Mouse (Mus musculus) gastrocnemius, adult 18-20 months (tissue): ENCODE results near the gene Ttc13. TPM values are rescaled to one million over a fixed set of nuclear protein-coding genes. Genes with fewer than 3 reads are reported as not detected.

ENCODE experiments used
- DNase-seq: peaks from one replicate; pipeline ENCODE4 v3.0.0; 2021; ENCODE audit warnings: low spot score
- long read RNA-seq, 2 experiments: library from polyadenylated mRNA; stranded (forward); transcript quantifications; one replicate each; pipeline ENCODE4 v2.0.0; 2021
- total RNA-seq, 2 experiments: library from RNA; stranded (reverse); gene quantifications; 2 replicates each; pipeline ENCODE4 v1.2.3; 2021

Ttc13 gene
- 10 to 100 TPM; 17.1 to 20.6 TPM for total RNA-seq
- long read RNA-seq, experiment 1, transcript Ttc13-203 (21 exons, 3,148 nt) = major isoform, 5 of 36 reads
- long read RNA-seq, experiment 1, transcript Ttc13-210 (23 exons, 3,301 nt) = major isoform, 5 of 36 reads
- long read RNA-seq, experiment 1, partial matches to known transcripts = 3 of 36 reads
- long read RNA-seq, experiment 1, other reads (novel, unspliced or antisense) = 23 of 36 reads
- long read RNA-seq, experiment 2, transcript Ttc13-203 (21 exons, 3,148 nt) = major isoform, 7 of 33 reads
- long read RNA-seq, experiment 2, partial matches to known transcripts = 2 of 33 reads
- long read RNA-seq, experiment 2, other reads (novel, unspliced or antisense) = 22 of 33 reads

DNA sequence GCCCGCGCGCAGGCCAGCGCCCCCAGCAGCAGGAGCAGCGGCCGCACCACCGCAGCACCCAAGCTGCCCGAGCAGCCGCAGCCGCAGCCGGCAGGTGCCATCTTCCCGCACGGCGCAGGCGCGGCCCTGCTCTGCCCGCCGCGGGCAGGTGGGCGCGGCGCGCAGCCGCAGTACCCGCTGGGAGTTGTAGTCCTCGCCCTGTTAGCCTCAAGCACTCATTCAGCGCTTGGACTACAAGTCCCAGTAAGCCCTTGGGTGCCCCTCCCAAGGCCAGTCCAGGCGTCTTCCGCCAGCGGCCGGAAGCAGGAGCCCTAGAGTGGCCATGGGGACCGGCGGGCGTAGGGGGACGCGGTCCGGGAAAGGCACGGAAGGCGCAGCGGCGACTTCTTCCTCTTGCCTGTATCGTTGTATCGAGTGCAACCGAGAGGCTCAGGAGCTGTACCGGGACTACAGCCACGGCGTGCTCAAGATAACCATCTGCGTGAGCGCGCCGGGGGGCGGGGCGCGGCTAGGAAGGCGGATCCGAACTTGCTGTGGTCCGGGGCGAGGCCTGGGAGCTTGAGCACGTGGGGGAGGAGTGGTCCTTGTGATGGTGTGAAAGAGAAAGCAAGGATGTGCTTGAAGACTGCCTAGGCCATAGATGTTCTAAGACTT lies at the start of gene Ttc13, which contains the start of gene Arv1:
Gene Ttc13, minus strand, starts transcription at position 122 of the 654 bp plus-strand sequence.
Gene Arv1, plus strand, starts transcription at position 278 of the 654 bp plus-strand sequence.
- DNase-seq = peak; percentile 96

DNA sequence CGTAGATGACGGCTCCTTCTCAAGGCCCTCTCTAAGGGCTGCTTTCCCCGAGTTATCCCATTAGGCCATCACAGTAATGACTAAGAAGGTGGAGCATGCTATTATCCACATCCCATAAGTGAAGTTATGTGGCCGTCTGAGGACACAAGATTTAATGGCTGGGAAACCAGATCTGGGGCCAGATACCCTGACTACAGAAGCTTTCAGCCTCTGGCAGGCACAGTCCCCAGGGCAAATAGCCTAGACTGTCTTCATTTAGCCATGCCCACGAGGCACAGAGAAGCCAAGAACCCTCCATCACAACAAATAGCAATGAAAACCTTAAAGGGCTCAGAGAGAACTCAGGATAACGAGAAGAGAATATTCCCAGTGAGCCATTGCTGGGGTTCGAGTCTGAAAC lies 41.3 kb upstream of the Ttc13 start:
- DNase-seq = no peak

DNA sequence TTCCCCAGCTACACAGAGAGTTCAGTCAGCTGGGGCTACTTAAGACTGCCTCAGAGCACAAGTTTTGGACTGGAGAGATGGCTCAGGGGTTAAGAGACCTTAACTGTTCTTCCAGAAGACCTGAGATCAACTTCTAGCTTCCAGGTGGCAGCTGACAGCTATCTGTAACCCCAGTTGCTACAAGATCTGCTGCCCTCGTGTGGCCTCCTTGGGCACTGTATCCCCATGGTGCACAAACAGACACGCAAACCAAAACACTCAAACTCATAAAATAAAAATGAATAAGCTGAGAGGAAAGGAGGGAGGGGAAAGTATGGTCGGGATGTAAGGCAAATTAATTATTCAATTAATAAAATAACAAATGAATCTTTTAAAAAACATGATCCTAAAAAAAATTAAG lies 36.8 kb upstream of the Ttc13 start:
- no peak for DNase-seq

DNA sequence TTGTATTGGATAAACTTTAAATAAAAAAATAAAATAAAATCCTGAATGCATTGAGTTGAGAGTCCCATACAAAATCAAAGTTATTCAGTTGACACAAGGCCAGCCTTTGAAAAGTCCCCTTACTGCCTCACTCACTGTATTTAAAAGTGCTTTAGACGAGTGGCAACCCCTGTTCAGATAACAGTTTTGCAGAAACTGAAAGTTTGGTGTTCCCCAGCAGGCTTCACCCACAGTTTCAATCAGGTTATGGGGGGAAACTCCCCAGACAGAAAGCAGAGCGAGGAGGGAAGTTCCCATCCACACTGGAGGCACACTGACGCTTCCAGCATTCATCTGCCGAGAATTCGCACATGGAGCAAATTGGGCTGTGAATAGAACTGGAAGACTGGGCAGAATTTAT lies 34.8 kb upstream of the Ttc13 start:
- no peak for DNase-seq

DNA sequence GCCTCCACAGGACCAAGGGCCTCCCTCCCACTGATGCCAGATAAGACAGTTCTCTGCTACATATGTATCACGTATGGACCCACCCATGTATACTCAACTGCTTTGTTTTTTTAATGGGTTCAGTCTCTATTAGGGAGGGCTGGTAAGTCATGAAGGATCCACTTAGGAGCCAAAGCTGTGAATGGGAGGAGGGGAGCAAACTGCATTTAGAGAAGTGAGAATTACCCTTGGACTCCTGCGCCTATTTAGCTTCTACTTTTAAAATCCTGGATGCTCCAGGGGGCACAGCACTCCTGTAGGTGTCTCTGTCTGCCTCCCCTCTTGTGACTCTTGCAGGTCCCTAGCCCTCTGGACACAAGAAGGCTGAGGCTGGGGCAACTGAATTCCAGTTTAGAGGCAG lies 34.4 kb upstream of the Ttc13 start:
- DNase-seq = no peak

DNA sequence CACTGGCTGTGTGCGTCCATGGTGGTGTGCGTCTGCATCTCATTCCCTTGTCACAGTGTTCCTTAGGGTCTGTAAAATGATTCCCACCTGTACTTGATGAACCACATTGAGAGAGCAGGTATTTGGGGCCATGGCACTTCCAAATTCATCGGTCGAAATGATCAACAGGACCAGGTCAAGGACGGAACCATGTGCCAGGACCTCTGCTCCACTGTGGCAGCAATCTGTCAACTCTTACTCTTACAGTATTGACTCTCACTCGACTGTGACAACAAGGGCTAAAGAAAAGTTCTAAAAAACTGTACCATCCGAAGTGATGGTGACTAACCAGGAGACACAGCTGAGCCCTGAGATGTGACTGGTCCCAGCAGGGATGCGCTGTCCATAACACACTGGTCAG lies 33.7 kb upstream of the Ttc13 start:
- DNase-seq = no peak

DNA sequence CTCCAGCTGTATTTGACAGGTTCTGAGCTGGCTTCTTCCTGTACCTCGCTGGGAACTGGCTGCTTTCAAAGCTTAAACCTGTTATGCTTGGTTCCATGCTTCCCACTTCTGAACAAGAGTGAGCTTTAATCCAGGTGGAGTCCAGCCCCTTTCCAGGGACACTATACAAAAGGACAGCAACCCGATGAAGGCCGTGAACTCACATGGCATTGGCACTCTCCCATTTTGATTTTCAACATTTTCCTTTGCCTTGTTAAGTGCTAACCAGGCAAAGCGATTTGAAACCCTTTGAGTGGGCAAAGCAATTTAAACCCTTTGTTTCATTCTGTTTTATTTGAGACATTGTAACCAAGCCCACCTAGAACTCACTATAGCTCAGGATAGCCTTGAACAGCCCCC lies 33.0 kb upstream of the Ttc13 start:
- DNase-seq = no peak

DNA sequence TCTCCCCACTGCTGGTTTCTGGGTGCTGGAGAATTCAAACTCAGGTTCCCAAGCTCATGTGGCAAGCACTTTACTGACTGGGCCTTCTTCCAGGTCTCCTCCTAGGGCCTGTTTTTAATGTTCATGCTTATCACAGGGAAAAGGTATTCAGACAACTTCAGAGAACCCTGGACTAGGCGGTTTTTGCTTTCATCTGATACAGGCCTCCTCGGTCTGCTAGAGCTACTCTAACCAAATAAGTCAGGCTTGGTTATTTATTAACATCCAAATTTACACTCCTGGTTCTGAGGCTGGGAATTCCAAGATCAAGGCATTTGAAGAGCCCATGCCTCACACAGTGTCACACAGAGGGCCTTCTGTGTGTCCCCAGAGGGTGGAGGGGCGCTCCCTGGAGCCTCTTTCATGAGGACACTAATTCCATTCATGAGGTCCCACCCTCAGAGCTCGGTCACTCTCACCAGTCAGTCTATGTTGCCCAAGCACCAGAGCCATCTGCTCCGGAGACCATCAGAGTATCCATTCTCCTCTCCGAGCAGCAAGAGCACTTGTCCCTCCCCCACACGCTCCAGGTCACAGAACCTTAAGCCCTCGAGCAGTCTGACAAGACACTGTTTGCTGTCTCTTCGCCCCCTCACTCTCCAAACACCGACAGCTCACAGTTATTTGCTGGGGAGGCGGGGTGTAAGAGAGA lies 32.5 kb upstream of the Ttc13 start:
- no peak for DNase-seq

DNA sequence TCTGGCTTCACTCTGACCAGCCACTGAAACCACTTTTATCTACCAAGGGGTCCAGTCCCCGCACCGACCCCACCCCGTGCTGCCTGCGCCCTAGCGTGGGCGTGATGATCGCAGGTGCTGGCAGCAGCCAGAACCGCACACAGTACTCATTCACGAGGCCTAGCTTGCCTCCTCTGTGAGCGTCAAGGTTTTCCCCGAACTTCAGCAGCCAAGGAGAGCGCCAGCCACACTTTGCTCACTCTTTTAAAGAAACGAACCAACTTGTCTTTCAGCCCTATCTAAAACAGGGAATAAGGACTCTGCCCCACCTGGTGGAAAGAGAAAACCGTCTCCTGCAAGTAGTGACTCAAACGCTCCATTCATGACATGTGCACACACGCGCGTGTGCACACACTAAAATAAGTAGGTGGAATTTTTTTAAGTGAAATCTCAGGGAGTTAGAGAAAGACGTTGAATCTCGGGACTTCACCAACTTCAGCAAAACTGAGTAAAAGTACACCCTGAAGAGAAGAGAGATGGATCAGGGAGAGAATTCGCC lies 30.6 kb upstream of the Ttc13 start:
- no peak for DNase-seq

DNA sequence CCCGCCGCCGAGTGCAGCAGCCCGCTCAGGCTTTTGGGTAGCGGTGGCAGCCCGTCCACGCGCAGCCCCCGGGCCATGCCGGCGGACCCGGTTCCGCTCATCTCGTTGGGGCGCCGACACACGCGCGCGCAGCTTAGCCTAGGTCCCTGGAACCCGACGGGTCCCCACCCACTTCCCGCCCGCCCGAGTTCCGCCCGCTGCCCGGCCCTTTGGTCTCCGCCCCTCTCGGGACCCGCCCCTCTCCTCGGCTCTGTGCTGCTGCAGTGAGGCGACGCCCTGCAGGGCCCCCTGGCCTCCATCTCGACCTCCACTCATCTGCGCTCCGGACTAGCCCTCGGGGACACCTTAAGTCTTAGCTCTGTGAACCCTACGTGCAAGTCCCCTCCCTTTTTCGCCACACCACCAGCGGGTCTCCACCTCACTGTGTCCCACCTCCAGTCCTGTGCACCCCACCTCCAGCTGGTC lies 30.0 kb upstream of the Ttc13 start, which contains the start of gene Fam89a:
Gene Fam89a, minus strand, starts transcription at position 124 of the 465 bp plus-strand sequence.
- peak; percentile 25 for DNase-seq

DNA sequence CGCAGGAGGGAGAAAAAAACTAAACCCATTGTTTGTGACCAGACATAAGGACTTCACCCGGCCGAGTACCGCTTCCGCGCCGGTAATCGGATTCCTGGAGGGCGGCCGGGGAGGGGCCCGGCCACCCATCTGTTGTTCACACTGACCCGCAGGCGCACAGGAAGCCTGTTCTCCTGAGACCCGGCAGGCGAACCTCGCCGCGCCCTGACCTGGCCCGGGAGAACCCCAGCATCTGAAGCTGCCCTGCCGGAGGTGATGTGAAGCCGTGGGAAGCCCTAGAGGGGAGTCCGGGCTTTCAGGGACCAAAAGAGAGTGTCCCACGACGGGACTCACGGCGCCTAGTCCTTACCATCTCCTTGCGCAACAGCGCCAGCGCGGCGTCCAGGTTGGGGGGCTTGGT lies 29.4 kb upstream of the Ttc13 start:
- no peak for DNase-seq

DNA sequence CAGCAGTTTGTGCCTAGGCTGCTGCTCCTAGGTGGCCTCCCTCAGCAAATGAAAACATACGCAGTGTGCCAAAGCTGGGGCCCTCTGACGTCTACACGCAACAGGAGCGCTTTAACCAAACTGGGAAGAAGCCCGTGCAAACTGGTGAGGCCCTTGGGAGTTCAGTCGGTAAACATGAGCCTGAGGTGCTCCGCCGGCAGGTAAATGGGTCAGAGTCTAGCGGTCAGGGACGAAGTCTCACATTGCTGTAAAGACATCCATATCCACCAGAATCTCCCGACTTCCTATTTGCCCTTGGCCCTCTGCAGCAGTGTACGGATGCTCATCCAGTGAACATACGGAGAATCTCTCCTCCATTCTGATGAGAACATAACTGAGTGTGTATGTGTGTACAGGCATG lies 24.9 kb upstream of the Ttc13 start:
- no peak for DNase-seq

DNA sequence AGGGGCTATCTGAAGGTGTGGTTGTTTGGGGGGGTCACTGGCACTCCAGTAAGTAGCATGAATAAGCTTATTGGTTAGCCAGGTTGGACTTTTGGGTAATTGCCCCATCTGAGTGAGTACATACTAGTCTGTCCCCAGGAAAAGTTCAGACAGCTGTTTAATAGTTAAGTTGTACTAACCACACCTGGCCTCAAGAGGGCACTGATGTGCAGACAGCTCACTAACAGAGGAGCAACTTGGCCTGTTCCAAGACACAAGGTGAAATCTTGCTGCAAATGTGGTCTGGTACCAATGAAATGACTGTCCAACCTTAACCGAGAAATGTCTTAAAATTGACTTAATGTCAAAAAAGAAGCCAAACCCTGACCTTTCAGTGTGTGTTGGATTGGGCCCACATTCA lies 17.5 kb upstream of the Ttc13 start:
- DNase-seq = no peak

DNA sequence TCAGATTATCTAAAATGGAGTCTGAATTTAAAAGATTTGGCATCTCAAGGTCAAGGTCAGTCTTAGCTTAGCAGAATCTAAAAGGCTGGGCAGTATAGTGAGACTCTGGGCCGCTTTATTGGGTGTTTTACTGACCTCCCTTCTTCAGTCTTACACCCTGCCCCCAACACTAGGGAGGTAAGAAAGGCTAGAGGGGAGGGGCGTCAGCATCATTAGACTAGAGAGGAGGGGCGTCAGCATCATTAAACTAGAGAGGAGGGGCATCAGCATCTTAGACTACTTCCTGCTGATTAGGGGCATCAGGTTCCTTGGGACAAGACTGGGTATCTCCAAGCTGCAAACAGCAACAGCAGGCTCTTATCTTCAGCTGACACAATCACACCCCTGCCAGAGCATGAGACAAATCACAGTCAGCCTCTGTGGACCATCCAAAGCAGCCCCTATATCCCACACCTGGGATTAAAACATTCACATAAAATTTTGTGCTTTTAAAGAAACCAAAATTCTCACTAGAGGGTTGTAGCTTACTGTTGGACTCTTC lies 13.7 kb upstream of the Ttc13 start:
- no peak for DNase-seq

DNA sequence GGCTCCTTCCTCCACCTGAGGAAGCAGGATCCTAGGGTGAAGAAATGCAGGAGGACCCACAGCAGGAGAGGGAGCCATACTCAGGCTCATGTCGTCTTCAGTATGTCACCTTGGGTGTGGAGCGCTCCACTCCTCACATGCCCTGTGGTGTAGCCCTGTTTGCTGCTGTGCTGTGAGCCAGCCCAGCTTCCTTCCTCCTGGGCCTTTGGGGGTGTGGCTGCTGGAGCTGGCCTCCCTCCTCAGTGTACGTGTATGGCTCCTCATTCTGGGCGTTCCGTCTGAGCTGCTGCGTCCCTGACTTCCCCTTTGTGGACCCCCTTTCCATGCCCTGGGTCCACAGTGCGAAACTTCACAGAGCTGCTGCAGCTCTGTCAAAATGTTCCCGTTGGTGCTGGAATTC lies 11.0 kb upstream of the Ttc13 start:
- DNase-seq = no peak

DNA sequence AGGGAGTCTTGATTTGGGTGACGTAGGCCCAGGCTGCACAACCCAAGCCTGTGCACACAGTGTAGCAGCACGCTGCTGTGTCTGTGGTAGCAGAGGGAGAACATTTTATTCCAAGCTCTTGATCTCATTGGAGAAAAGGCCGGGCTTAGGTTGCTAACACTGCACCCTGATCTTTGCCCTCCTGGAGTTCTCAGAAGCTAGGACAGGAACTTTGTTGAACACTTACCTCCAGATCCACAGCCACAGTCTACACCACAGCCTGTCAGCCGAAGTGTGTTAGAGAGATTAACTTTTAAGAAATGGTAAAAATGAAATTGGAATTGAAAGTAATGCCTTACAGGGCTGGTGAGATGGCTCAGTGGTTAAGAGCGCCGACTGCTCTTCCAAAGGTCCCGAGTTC lies 2.5 kb upstream of the Ttc13 start:
- no peak for DNase-seq

DNA sequence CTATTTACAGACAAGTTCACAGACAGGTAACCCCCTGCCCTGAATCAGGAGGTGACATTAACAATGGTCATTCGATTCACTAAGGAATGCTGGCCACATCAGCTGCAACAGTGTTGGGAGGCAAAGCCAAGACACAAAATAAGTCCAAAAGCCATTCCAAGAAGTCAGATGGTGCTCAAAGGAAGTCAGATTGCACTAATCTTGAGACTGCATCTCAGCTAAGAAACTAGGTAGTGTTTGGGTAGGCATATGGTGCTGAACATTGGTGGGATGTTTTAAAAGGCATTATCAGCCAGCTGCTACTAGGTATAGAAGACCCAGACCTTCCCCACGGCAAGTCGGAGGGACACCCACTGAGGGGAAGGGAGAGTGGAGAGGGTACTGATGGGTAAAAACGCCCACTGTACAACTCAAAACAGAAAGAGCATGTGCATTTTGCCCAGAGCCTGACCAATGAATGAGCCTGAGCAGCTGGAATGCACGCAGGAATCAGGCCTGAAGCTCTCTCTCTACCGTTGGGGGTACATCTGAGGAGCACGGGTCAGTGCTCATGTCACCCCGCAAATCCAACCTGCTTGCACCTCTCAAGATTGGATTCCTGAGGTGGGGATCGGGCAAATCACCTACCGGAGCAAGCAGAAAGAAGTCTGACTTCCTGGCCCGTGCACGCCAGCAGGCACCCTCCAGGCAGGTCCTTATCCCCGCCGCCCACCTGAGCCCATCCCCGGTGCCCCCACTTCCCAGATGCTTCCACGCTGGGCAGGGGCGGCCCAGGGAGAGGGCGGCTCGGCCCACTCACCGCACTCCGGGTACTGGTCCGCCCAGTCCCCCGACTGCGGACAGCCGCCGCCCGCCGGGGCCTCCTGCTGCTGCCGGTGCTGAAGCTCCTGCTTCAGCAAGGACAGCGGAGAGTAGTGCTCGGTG lies 583 bp downstream of the Ttc13 start:
- peak; percentile 20 for DNase-seq

DNA sequence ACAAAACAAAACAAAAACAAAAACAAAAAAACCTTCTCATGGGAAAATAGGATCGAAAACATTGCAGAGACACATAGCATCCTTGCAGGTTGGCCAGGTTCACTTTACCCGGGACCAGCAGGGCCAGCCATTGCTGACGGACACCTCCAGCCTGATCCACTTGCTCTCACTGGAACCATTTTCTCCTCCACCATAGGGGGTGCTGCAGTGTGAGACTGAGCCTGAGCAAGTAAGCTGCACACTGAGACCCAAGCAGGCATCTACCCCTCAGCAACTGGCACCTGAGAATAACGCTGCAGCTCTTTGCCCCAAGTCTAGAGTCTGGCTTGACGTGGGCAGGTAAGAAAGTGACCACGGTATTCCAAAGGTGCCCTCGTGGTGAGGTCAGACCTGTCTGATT lies 1.6 kb downstream of the Ttc13 start:
- no peak for DNase-seq

DNA sequence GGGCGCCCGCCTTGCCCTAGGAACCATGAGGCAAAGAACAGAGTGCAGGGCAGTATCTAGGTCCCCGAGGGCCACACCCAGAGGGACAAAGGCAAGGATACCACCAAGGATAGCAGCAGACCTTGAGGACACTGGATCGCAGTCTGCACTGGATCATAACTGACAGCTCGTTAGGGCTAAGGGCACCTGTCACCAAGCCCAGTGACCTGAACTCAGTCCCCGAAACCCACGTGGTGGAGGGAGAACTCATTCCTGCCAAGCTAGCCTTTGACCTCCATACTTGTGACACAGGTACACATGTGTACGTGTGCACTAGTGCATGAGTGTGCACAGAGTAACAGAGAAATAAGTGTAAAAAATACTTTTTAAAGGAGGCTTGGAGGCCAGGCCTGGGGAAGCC lies 6.0 kb downstream of the Ttc13 start:
- DNase-seq = no peak

DNA sequence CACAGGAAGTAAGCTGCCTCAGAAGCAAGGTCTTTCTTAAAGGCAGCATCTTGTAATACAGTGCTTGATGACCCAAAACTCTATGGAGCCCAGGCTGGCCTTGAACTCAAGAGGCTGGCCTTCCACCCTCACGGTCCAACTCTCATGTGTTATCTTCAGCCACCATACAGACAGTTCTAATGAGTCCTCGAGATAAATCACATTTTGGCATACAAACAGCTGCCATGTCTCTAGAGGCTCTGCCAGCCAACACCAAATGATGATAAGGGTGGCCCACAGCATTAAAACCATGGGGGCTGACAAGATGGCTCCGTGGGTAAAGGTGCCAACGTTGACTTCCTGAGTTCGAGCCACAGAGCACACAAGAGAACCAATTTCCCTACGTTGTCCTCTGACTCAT lies 8.6 kb downstream of the Ttc13 start:
- DNase-seq = no peak

DNA sequence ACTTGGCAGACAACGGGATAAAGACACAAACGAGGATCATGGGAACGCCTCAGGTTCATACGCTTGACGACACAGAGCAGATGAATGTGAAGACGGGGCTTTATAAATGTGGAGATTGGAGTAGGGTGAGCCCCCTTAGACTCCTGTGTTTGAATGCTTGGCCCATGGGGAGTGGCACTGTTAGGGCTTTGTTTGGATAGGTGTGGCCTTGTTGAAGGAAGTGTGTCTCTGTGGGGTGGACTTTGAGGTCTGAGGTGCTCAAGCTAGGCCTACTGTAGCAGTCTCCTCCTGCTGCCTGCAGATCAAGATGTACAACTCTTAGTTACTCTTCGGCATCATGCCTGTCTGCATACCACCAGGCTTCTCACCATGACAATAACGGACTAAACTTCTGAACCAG lies 16.0 kb downstream of the Ttc13 start:
- DNase-seq = no peak
